Mouse (Mus musculus) 3T3-L1 (cell line): ENCODE results near the gene Vti1a.

Source experiments
- DNase-seq: peaks from one replicate; pipeline ENCODE4 v3.0.0-alpha.2; 2015; ENCODE audit warnings: low read depth, low spot score

The Vti1a gene

GRCm38 (mm10) chr19:55315452-55316108 lies 515 bp upstream of the Vti1a start, which contains the start of gene Zdhhc6:
TSS of gene Zdhhc6 (minus strand) at chr19:55316032.
- DNase-seq, result peak; percentile 48

- DNase-seq, result peak; percentile 23
Measured at GRCm38 (mm10) chr19:55316901-55317300, 806 bp downstream of the Vti1a start.

- no peak for DNase-seq
Measured at GRCm38 (mm10) chr19:55319036-55319435, 2.9 kb downstream of the Vti1a start.

- no peak for DNase-seq
Measured at GRCm38 (mm10) chr19:55319521-55319920, 3.4 kb downstream of the Vti1a start.

GRCm38 (mm10) chr19:55322604-55323003 lies 6.5 kb downstream of the Vti1a start:
- DNase-seq, result no peak

- DNase-seq, result peak; percentile 83
Measured at GRCm38 (mm10) chr19:55327510-55327909, 11.4 kb downstream of the Vti1a start.

- no peak for DNase-seq
Measured at GRCm38 (mm10) chr19:55331776-55332175, 15.7 kb downstream of the Vti1a start.

- DNase-seq, result peak; percentile 92
Measured at GRCm38 (mm10) chr19:55332641-55333268, 16.7 kb downstream of the Vti1a start.

GRCm38 (mm10) chr19:55335881-55336280 lies 19.8 kb downstream of the Vti1a start:
- peak; percentile 77 for DNase-seq

GRCm38 (mm10) chr19:55336441-55336840 lies 20.3 kb downstream of the Vti1a start:
- no peak for DNase-seq

- no peak for DNase-seq
Measured at GRCm38 (mm10) chr19:55337066-55337465, 21.0 kb downstream of the Vti1a start.

- DNase-seq, result no peak
Measured at GRCm38 (mm10) chr19:55337664-55338063, 21.6 kb downstream of the Vti1a start.

- DNase-seq, result no peak
Measured at GRCm38 (mm10) chr19:55340521-55340920, 24.4 kb downstream of the Vti1a start.

GRCm38 (mm10) chr19:55341377-55341776 lies 25.3 kb downstream of the Vti1a start:
- DNase-seq, result peak; percentile 43

- no peak for DNase-seq
Measured at GRCm38 (mm10) chr19:55342423-55342822, 26.3 kb downstream of the Vti1a start.

GRCm38 (mm10) chr19:55343274-55343673 lies 27.2 kb downstream of the Vti1a start:
- DNase-seq, result no peak

- DNase-seq, result no peak
Measured at GRCm38 (mm10) chr19:55348187-55348586, 32.1 kb downstream of the Vti1a start.

- no peak for DNase-seq
Measured at GRCm38 (mm10) chr19:55350673-55351378, 34.7 kb downstream of the Vti1a start.

GRCm38 (mm10) chr19:55362606-55363005 lies 46.5 kb downstream of the Vti1a start:
- DNase-seq, result no peak

- DNase-seq, result no peak
Measured at GRCm38 (mm10) chr19:55369691-55370090, 53.6 kb downstream of the Vti1a start.

GRCm38 (mm10) chr19:55376331-55376730 lies 60.2 kb downstream of the Vti1a start:
- no peak for DNase-seq

GRCm38 (mm10) chr19:55377465-55377864 lies 61.4 kb downstream of the Vti1a start:
- DNase-seq, result no peak

GRCm38 (mm10) chr19:55378884-55379283 lies 62.8 kb downstream of the Vti1a start:
- DNase-seq, result no peak
